Comparison of ENCODE assay signal across 13 mouse cellular contexts in genomic region chr11:61176321-61176720, GRCm38 (mm10). TPM values are rescaled to one million over a fixed set of nuclear protein-coding genes. Genes with fewer than 3 reads are reported as not detected.
DNase-seq lines count a peak whose midpoint lies in the region; ATAC-seq and TF ChIP-seq lines count a peak whose summit lies in the region.
"Had no signal": no experiment of that assay in that cellular context is flagged by ENCODE, and none has a peak within 500 bp of the region (broad histone marks: within the 10 kb centered on the region; RNA-seq: fewer than 3 reads in every experiment).

No protein-coding gene starts in this region.

- DNase-seq in lung, postnatal 0 days (ENCODE audit: low spot score), result peak; percentile 54
- no peak for DNase-seq in lung, adult 2 months
- DNase-seq in embryonic facial prominence, embryonic 10.5 days (ENCODE audit: low spot score), result no peak
- DNase-seq in left cerebral cortex, adult 9 months (ENCODE audit: low spot score in 2 of 2), result no peak
- DNase-seq in layer of hippocampus, postnatal 10 days (ENCODE audit: low spot score in 2 of 2), result no peak
- DNase-seq: kidney, postnatal 36 days; lung, embryonic 14.5 days had no signal

- H3K27me3 ChIP-seq in lung, postnatal 0 days (replicated peaks; ENCODE audit: insufficient read depth, low read length), result no peaks in the 10 kb centered on the region
- H3K27me3 ChIP-seq in embryonic facial prominence, embryonic 10.5 days (replicated peaks; ENCODE audit: low read depth, poor library complexity, severe bottlenecking), result no peaks in the 10 kb centered on the region
- H3K27me3 ChIP-seq in liver, embryonic 15.5 days, result 0 out of 2 replicates have a peak, but pooled peaks cover 5% of the 10 kb centered on the region
- H3K27me3 ChIP-seq in neural tube, embryonic 15.5 days (replicated peaks), result no peaks in the 10 kb centered on the region
- H3K27me3 ChIP-seq: embryonic facial prominence, embryonic 12.5 days; heart, embryonic 12.5 days had no signal

- TF ChIP-seq EP300 in lung, postnatal 0 days (IDR thresholded peaks at IDR 0.05), result no peak

- H3K9me3 ChIP-seq in lung, postnatal 0 days (ENCODE audit: low read length), result no peaks in the 10 kb centered on the region
- no peaks in the 10 kb centered on the region for H3K9me3 ChIP-seq in embryonic facial prominence, embryonic 10.5 days
- no peaks in the 10 kb centered on the region for H3K9me3 ChIP-seq in liver, embryonic 15.5 days (replicated peaks)
- no peaks in the 10 kb centered on the region for H3K9me3 ChIP-seq in neural tube, embryonic 15.5 days (replicated peaks)
- H3K9me3 ChIP-seq: embryonic facial prominence, embryonic 12.5 days; heart, embryonic 12.5 days had no signal

- H3K4me3 ChIP-seq in lung, postnatal 0 days (ENCODE audit: low read depth, low read length), result no peak overlapping the region
- no peak overlapping the region for H3K4me3 ChIP-seq in lung, adult 2 months (replicated peaks; ENCODE audit: extremely low read depth, low read depth, low read length)
- no peak overlapping the region for H3K4me3 ChIP-seq in embryonic facial prominence, embryonic 10.5 days
- no peak overlapping the region for H3K4me3 ChIP-seq in liver, embryonic 15.5 days (replicated peaks)
- no peak overlapping the region for H3K4me3 ChIP-seq in neural tube, embryonic 15.5 days (replicated peaks)
- H3K4me3 ChIP-seq: embryonic facial prominence, embryonic 12.5 days; heart, embryonic 12.5 days had no signal

- ATAC-seq in lung, postnatal 0 days, result no peak
- no peak for ATAC-seq in liver, embryonic 15.5 days (ENCODE audit: insufficient read depth)
- ATAC-seq in neural tube, embryonic 15.5 days (ENCODE audit: low FRiP score), result no peak
- ATAC-seq: inflammation-experienced regulatory T-cells, adult 6 months had no signal

- TF ChIP-seq CTCF in lung, postnatal 0 days (IDR thresholded peaks at IDR 0.05), result no peak
- no peak for TF ChIP-seq CTCF in lung, adult 2 months (IDR thresholded peaks at IDR 0.05; ENCODE audit: insufficient read depth, low read length)

- H3K4me1 ChIP-seq in lung, postnatal 0 days (ENCODE audit: insufficient read depth, low read depth, low read length), result no peaks in the 10 kb centered on the region
- no peaks in the 10 kb centered on the region for H3K4me1 ChIP-seq in lung, adult 2 months (ENCODE audit: control insufficient read depth, insufficient read depth, low read length)
- peaks cover 25% of the 10 kb centered on the region for H3K4me1 ChIP-seq in embryonic facial prominence, embryonic 10.5 days
- peaks cover 26% of the 10 kb centered on the region for H3K4me1 ChIP-seq in liver, embryonic 15.5 days (replicated peaks)
- peaks cover 35% of the 10 kb centered on the region for H3K4me1 ChIP-seq in neural tube, embryonic 15.5 days

- H3K4me2 ChIP-seq in lung, postnatal 0 days (replicated peaks; ENCODE audit: low read depth, low read length), result no peak overlapping the region
- peak overlapping the region; percentile 99 for H3K4me2 ChIP-seq in liver, embryonic 15.5 days
- 0 out of 2 replicates have a peak overlapping the region, but pooled peaks have one; percentile 50 for H3K4me2 ChIP-seq in neural tube, embryonic 15.5 days
- H3K4me2 ChIP-seq: heart, embryonic 12.5 days had no signal

- no peaks in the 10 kb centered on the region for H3K36me3 ChIP-seq in lung, postnatal 0 days (ENCODE audit: insufficient read depth, low read length)
- peaks cover 13% of the 10 kb centered on the region for H3K36me3 ChIP-seq in embryonic facial prominence, embryonic 10.5 days (replicated peaks)
- H3K36me3 ChIP-seq in liver, embryonic 15.5 days (replicated peaks), result no peaks in the 10 kb centered on the region
- H3K36me3 ChIP-seq in neural tube, embryonic 15.5 days, result no peaks in the 10 kb centered on the region
- H3K36me3 ChIP-seq: embryonic facial prominence, embryonic 12.5 days had no signal

- WGBS in lung, postnatal 0 days, result 77% methylated on average over 1 of the region's 1 CpGs
- 74% methylated on average over 1 of the region's 1 CpGs for WGBS in lung, adult 2 months
- WGBS in embryonic facial prominence, embryonic 10.5 days, result 92% methylated on average over 1 of the region's 1 CpGs
- 18% methylated on average over 1 of the region's 1 CpGs for WGBS in liver, embryonic 15.5 days (ENCODE audit: insufficient replicate concordance)
- WGBS in neural tube, embryonic 15.5 days, result 94% methylated on average over 1 of the region's 1 CpGs

- TF ChIP-seq POLR2A in lung, adult 2 months (IDR thresholded peaks at IDR 0.05; ENCODE audit: borderline replicate concordance, extremely low read depth, low read depth, low read length), result no peak

- no peak overlapping the region for H3K27ac ChIP-seq in lung, postnatal 0 days (ENCODE audit: low read length)
- 0 out of 2 replicates have a peak overlapping the region, but pooled peaks have one; percentile 99 for H3K27ac ChIP-seq in embryonic facial prominence, embryonic 10.5 days (replicated peaks)
- H3K27ac ChIP-seq in liver, embryonic 15.5 days (replicated peaks), result no peak overlapping the region
- peak overlapping the region; percentile 88 for H3K27ac ChIP-seq in neural tube, embryonic 15.5 days (replicated peaks)

- H3K9ac ChIP-seq in lung, postnatal 0 days (replicated peaks; ENCODE audit: low read depth), result no peak overlapping the region
- no peak overlapping the region for H3K9ac ChIP-seq in liver, embryonic 15.5 days
- H3K9ac ChIP-seq in neural tube, embryonic 15.5 days (replicated peaks), result no peak overlapping the region
- H3K9ac ChIP-seq: embryonic facial prominence, embryonic 12.5 days; heart, embryonic 12.5 days; lung, embryonic 14.5 days had no signal

RNA-seq across cellular contexts. Expression of gene Usp22, which starts 1.5 kb away (rescaled TPM):
- polyA plus RNA-seq in lung, postnatal 0 days (2015; fragmentation: Nextera tagmentation; extraction: Ambion mirVana), result 38.4 and 39.9 TPM in 2 replicates
- 37.6 and 43.6 TPM in 2 replicates for polyA plus RNA-seq in lung, adult 2 months (2012; rRNA removed)
- 185 and 189 TPM in 2 replicates for polyA plus RNA-seq in embryonic facial prominence, embryonic 10.5 days (2016; fragmentation: Nextera tagmentation; extraction: Ambion mirVana)
- 15.9 and 17.0 TPM in 2 replicates for polyA plus RNA-seq in liver, embryonic 15.5 days (2015; fragmentation: Nextera tagmentation; extraction: Ambion mirVana)
- polyA plus RNA-seq in neural tube, embryonic 15.5 days (2015; fragmentation: Nextera tagmentation; extraction: Ambion mirVana), result 310 and 358 TPM in 2 replicates
- 100 to 1,000 TPM; 453 to 469 TPM for total RNA-seq in layer of hippocampus, postnatal 10 days (2021)

RNA-seq across cellular contexts. Expression of gene Aldh3a1, which starts 31.0 kb away (rescaled TPM):
- polyA plus RNA-seq in lung, postnatal 0 days (2015; fragmentation: Nextera tagmentation; extraction: Ambion mirVana), result 7.3 and 7.8 TPM in 2 replicates
- polyA plus RNA-seq in lung, adult 2 months (2012; rRNA removed), result 13.4 and 130 TPM in 2 replicates
- not detected in 2 replicates for polyA plus RNA-seq in embryonic facial prominence, embryonic 10.5 days (2016; fragmentation: Nextera tagmentation; extraction: Ambion mirVana)
- polyA plus RNA-seq in liver, embryonic 15.5 days (2015; fragmentation: Nextera tagmentation; extraction: Ambion mirVana), result 0.10 and 0.14 TPM in 2 replicates
- polyA plus RNA-seq in neural tube, embryonic 15.5 days (2015; fragmentation: Nextera tagmentation; extraction: Ambion mirVana), result 0.43 and 0.46 TPM in 2 replicates
- total RNA-seq in layer of hippocampus, postnatal 10 days (2021), result 1 to 10 TPM; 1.4 to 1.8 TPM
- polyA plus RNA-seq: heart, embryonic 12.5 days; inflammation-experienced regulatory T-cells, adult 6 months; lung, embryonic 14.5 days; neural tube, embryonic 11.5 days had no signal

RNA-seq across cellular contexts. Expression of gene Tnfrsf13b, which starts 49.8 kb away (rescaled TPM):
- 8.5 and 10.8 TPM in 2 replicates for polyA plus RNA-seq in lung, postnatal 0 days (2015; fragmentation: Nextera tagmentation; extraction: Ambion mirVana)
- polyA plus RNA-seq in lung, adult 2 months (2012; rRNA removed), result 26.2 and 26.4 TPM in 2 replicates
- 0.86 and 1.2 TPM in 2 replicates for polyA plus RNA-seq in embryonic facial prominence, embryonic 10.5 days (2016; fragmentation: Nextera tagmentation; extraction: Ambion mirVana)
- polyA plus RNA-seq in liver, embryonic 15.5 days (2015; fragmentation: Nextera tagmentation; extraction: Ambion mirVana), result 4.2 and 4.4 TPM in 2 replicates
- 1.2 and 3.7 TPM in 2 replicates for polyA plus RNA-seq in neural tube, embryonic 15.5 days (2015; fragmentation: Nextera tagmentation; extraction: Ambion mirVana)
- total RNA-seq in layer of hippocampus, postnatal 10 days (2021), result 1 to 10 TPM; 1.4 to 2.5 TPM

Comparison
In these comparisons a context has a peak if more than half of its experiments do, and no peak if none do; other contexts are left out.
1. H3K27ac ChIP-seq: peak in embryonic facial prominence, embryonic 10.5 days (single experiment) and neural tube, embryonic 15.5 days (single experiment); none in lung, postnatal 0 days (single experiment) and liver, embryonic 15.5 days (single experiment).